Mouse (Mus musculus) midbrain, embryonic 16.5 days (tissue): ENCODE data around the gene Ppp4r2. TPM values are rescaled to one million over a fixed set of nuclear protein-coding genes. Genes with fewer than 3 reads are reported as not detected.

ENCODE experiments used
- ATAC-seq: fragments of 200-750 bp; cut with Nextera tagmentation; 2 replicates; pipeline ENCODE4 v1.8.0; 2017; ENCODE audit warnings: moderate TSS enrichment
- H3K27ac ChIP-seq: fragments of 300-500 bp; sonication (generic); 2 replicates; pipeline ENCODE4 v1.5.1; 2014; ENCODE audit warnings: mild to moderate bottlenecking, low read length, mixed read lengths
- H3K27me3 ChIP-seq: fragments of 300-500 bp; sonication (generic); 2 replicates; pipeline ENCODE4 v1.6.1; 2014; ENCODE audit warnings: low read depth, low read length, mixed read lengths; ENCODE audit not compliant: control insufficient read depth, insufficient read depth
- H3K36me3 ChIP-seq: fragments of 300-500 bp; sonication (generic); 2 replicates; pipeline ENCODE4 v1.6.1; 2014; ENCODE audit warnings: mild to moderate bottlenecking, low read length, moderate library complexity, mixed read lengths; ENCODE audit not compliant: control insufficient read depth, insufficient read depth
- H3K4me1 ChIP-seq: fragments of 300-500 bp; sonication (generic); 2 replicates; pipeline ENCODE4 v1.6.1; 2014; ENCODE audit warnings: mild to moderate bottlenecking, low read length, mixed read lengths; ENCODE audit not compliant: control insufficient read depth, insufficient read depth
- H3K4me2 ChIP-seq: fragments of 300-500 bp; sonication (generic); 2 replicates; pipeline ENCODE4 v1.6.1; 2014; ENCODE audit warnings: mild to moderate bottlenecking, low read length, mixed read lengths
- H3K4me3 ChIP-seq: fragments of 300-500 bp; sonication (generic); 2 replicates; pipeline ENCODE4 v1.5.1; 2014; ENCODE audit warnings: low read depth, mild to moderate bottlenecking, low read length, moderate library complexity, mixed read lengths
- H3K9ac ChIP-seq: fragments of 300-500 bp; sonication (generic); 2 replicates; pipeline ENCODE4 v1.6.1; 2014; ENCODE audit warnings: low read depth, low read length, mixed read lengths
- H3K9me3 ChIP-seq: fragments of 300-500 bp; sonication (generic); replicated peaks from 2 replicates; pipeline ENCODE4 v1.6.1; 2014; ENCODE audit warnings: mild to moderate bottlenecking, low read length, mixed read lengths; ENCODE audit not compliant: control insufficient read depth, poor library complexity, severe bottlenecking
- WGBS: fragments of 180-500 bp; shearing (Covaris S2); extraction: QIAGEN DNeasy Blood & Tissue Kit; methylation state at CpG from one replicate; pipeline ENCODE4 v1.1.7; 2014; 5-methylcytosine and 5-hydroxymethylcytosine counted together
- polyA plus RNA-seq: library from polyadenylated mRNA; unstranded; fragments of >200 nt; fragmentation: Nextera tagmentation; extraction: Ambion mirVana; gene quantifications from 2 replicates; pipeline ENCODE4 v1.2.1, GENCODE M21; 2015

Ppp4r2 gene
- polyA plus RNA-seq, 1 experiment from 2014 or later = 16.2 TPM

DNA sequence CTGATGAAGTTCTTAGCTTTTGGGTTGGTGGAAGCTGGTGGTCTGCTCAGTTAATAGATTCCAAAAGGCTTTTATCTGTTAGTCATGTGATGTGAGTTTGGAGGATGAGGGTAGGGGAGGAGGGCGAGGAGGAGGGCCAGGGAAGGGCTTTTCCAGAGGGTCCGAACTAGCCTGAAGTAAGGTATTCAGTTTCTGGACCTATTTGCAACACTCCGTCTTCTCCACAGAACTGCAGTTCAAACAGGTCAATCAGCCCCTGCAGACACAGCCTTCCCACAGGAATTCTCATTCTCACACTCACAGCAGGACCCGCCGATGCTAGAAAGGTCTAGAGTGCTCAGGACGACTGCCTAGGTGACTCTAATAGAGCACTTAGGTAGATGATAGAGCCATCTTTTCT lies 39.8 kb downstream of the Ppp4r2 start:
- Histone ChIP-seq H3K27ac (no peak overlapping the region), H3K4me3 (no peak overlapping the region)

DNA sequence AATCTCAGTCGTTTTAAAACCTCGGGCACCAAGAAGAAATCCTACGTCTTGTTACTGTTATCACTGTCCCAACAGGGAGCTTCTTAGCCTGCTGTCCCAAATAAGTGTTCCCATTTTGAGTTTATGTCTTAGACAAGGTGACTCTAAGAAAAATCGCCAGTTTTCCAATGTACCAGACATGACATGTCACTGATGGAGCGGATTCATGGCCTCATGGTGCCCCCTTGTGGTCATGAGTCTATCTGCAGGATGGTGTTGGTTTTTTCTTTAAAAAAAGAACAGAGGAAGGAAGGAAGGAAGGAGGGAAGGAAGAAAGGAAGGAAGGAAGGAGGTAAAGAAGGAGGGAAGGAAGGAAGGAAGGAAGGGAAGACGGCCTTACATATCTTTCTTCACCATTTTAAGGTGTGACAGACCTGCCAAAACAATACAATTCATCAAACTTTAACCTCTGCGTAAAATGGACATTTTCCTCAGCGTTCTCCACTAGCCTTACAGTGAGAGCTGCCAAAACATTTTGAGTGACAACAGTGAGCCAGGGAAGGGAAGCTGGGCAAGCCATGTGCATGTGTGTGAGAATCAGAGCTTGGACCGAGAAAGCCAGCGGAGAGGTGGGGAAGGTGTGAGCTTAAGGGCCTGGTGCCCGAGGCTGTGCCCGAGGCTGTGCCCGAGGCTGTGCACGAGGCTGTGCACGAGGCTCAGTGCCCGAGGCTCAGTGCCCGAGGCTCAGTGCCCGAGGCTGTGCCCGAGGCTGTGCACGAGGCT lies 42.6 kb downstream of the Ppp4r2 start:
- WGBS = 70% methylated on average over 16 of the region's 20 CpGs
- no peak overlapping the region for H3K27ac ChIP-seq
- 0 out of 2 replicates have a peak, but pooled peaks have one; percentile 55 for ATAC-seq
- H3K36me3 ChIP-seq = no peaks in the 10 kb centered on the region
- H3K4me1 ChIP-seq = no peaks in the 10 kb centered on the region
- no peak overlapping the region for H3K9ac ChIP-seq
- no peak overlapping the region for H3K4me3 ChIP-seq
- no peaks in the 10 kb centered on the region for H3K27me3 ChIP-seq
- no peaks in the 10 kb centered on the region for H3K9me3 ChIP-seq
- no peak overlapping the region for H3K4me2 ChIP-seq

More for the DNA sequence above, 39.8 kb downstream of the Ppp4r2 start:
- Histone ChIP-seq H3K27me3 (no peaks in the 10 kb centered on the region), H3K4me1 (no peaks in the 10 kb centered on the region), H3K36me3 (no peaks in the 10 kb centered on the region), H3K9me3 (no peaks in the 10 kb centered on the region), H3K4me2 (no peak overlapping the region), H3K9ac (no peak overlapping the region)
- ATAC-seq = no peak
- WGBS = 69% methylated on average over 6 of the region's 6 CpGs

DNA sequence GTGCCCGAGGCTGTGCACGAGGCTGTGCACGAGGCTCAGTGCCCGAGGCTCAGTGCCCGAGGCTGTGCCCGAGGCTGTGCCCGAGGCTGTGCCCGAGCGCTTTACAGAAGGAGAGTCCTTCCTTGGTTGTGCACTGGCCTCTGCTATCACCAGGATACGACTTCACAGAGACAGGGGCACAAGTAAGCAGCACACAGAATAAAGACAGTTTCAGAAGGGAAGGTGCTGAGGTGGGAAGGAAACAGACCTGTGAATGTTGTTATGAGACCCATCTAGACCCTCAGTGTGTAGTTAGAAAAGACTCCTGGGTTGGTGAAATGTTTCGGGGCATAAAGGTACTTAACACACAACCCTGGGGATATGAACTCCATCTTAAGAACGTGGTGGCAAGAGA lies 43.2 kb downstream of the Ppp4r2 start:
- 85% methylated on average over 9 of the region's 12 CpGs for WGBS

DNA sequence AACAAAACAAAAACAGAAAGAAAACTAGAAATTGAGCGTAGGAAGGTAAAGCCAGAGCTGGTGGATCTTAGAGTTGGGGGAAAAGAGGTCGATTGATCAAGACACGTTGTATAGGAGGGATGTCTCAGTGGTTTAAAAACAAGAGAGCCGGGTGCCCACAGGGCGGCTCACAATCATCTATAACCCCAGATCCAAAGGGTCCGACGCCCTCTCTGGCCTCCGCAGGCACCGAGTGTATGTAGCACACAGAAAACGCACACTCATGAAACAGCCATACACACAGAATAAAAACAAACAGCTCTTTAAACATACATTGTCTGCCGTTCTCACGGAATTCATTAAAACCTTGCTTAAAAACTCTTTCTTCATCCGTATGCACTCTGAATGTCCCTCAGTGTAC lies 45.1 kb downstream of the Ppp4r2 start:
- H3K27ac ChIP-seq = no peak overlapping the region
- no peak for ATAC-seq
- H3K4me1 ChIP-seq = no peaks in the 10 kb centered on the region
- 86% methylated on average over 13 of the region's 13 CpGs for WGBS
- no peaks in the 10 kb centered on the region for H3K9me3 ChIP-seq
- H3K4me2 ChIP-seq = no peak overlapping the region
- H3K27me3 ChIP-seq = no peaks in the 10 kb centered on the region
- no peak overlapping the region for H3K9ac ChIP-seq
- H3K36me3 ChIP-seq = no peaks in the 10 kb centered on the region
- H3K4me3 ChIP-seq = no peak overlapping the region

More for the DNA sequence above, 43.2 kb downstream of the Ppp4r2 start:
- H3K27me3 ChIP-seq = no peaks in the 10 kb centered on the region
- ATAC-seq = no peak
- no peak overlapping the region for H3K27ac ChIP-seq
- H3K9me3 ChIP-seq = no peaks in the 10 kb centered on the region
- H3K4me1 ChIP-seq = no peaks in the 10 kb centered on the region
- no peak overlapping the region for H3K4me3 ChIP-seq
- H3K36me3 ChIP-seq = no peaks in the 10 kb centered on the region
- H3K4me2 ChIP-seq = no peak overlapping the region
- no peak overlapping the region for H3K9ac ChIP-seq

DNA sequence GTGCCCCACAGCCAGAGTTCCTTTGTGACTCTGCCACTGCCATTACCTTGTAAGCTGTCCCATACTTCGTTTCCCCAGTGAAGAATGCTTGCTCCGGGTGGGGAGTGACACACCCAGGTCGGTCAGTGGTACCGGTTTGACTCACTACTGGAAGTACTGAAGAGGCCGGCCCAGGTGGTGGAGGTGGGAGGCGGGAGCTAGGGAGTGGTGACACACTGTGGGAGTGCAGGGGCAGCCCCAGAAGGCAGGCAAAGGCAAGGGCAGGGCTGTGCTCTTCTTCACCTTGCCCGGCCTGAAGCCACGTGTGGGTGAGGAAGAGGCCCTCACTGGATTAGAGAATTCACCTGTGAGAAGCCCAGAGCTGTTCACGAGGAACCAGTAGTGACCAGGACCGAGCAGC lies 46.2 kb downstream of the Ppp4r2 start:
- ATAC-seq = no peak
- 58% methylated on average over 10 of the region's 10 CpGs for WGBS
- H3K27me3 ChIP-seq = no peaks in the 10 kb centered on the region

DNA sequence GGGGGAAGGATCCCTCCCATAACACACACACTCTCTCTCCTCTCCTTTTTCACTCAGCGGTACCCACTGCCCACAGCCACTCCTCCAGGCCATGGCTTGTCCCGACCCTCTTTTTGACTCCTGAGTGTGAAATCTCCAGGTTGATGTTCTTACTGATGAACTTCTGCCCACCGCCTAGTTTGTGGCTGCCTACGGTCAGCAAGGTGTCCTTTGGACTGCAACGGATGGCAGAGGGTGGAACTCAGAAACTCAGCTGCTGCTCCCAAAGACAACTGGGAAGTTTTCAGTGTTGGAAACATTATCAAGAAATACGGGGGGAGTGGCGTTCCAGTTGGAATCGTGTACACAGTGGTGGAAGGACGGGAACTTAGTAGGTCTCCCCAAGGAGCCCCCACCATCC lies 48.2 kb downstream of the Ppp4r2 start:
- H3K9me3 ChIP-seq = no peaks in the 10 kb centered on the region

More for the DNA sequence above, 46.2 kb downstream of the Ppp4r2 start:
- Histone ChIP-seq H3K9me3 (no peaks in the 10 kb centered on the region), H3K27ac (no peak overlapping the region), H3K4me2 (no peak overlapping the region), H3K4me3 (no peak overlapping the region), H3K36me3 (no peaks in the 10 kb centered on the region), H3K9ac (no peak overlapping the region), H3K4me1 (no peaks in the 10 kb centered on the region)

DNA sequence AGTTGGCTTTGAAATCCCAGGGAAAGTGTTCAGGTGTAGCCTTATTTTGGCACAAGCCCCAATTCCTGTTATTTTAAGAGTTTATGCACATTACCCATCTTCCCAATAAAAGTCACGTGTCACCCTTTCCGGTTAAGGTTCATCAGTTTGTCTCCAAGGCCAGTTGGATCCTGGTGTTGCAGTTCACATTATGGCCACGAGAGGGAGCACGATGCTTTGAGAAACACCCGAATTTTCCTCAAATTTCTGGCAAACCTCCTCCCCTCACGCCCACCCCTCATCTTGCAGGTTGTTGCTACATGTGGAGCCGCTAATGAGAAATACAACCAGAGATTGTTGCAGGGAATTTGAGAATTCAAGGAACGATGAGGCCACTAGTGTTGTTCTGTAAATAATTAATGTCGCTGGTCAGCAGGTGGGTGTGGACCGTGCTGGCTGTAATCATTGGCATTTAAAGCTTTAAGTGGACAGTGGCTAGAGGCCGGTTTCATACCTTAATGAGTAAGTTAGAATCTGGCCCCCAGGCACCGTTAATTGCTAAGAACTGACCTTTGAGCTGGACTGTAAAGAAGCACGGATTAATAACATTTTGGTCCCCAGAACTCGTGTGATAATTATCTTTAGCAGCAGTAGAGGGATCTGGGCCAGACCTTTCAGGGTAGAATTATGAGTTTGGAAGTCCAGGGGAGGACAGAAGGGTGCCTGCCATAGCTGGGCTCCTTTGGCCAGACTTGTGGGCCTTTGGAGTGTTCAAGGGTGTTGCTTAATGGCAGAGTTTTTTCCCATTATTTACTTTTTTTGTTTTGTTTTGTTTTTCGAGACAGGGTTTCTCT lies 49.2 kb downstream of the Ppp4r2 start:
- WGBS = 20% methylated on average over 15 of the region's 15 CpGs
- no peak for ATAC-seq
- Histone ChIP-seq H3K36me3 (no peaks in the 10 kb centered on the region), H3K9ac (0 out of 2 replicates have a peak overlapping the region, but pooled peaks have one; percentile 18), H3K4me3 (peak overlapping the region; percentile 17; the same call in 1 of the 2 replicates), H3K27ac (no peak overlapping the region), H3K27me3 (no peaks in the 10 kb centered on the region), H3K4me2 (peak overlapping the region; percentile 54), H3K4me1 (no peaks in the 10 kb centered on the region), H3K9me3 (no peaks in the 10 kb centered on the region)

More for the DNA sequence above, 48.2 kb downstream of the Ppp4r2 start:
- H3K36me3 ChIP-seq = no peaks in the 10 kb centered on the region
- no peak overlapping the region for H3K4me2 ChIP-seq
- H3K27ac ChIP-seq = no peak overlapping the region
- no peaks in the 10 kb centered on the region for H3K4me1 ChIP-seq
- no peak overlapping the region for H3K9ac ChIP-seq
- no peak overlapping the region for H3K4me3 ChIP-seq
- no peaks in the 10 kb centered on the region for H3K27me3 ChIP-seq
- ATAC-seq = no peak
- 84% methylated on average over 9 of the region's 9 CpGs for WGBS

DNA sequence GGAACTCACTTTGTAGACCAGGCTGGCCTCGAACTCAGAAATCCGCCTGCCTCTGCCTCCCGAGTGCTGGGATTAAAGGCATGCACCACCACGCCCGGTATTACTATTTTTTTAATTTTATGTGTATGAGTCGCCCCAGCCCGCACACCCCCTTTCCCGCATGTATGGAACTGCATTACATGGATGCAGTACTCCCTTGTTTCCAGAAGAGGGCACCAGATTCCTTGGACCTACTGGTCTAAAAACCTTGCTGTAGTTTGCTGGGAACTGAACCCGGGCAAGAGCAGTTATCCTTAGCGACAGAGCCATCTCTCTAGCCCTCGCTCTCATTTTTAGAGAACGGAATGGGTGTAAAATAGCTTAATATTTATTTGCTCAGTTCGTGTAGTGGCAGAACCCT lies 49.8 kb downstream of the Ppp4r2 start:
- ATAC-seq = no peak
- Histone ChIP-seq H3K27ac (no peak overlapping the region), H3K4me2 (no peak overlapping the region), H3K27me3 (no peaks in the 10 kb centered on the region), H3K9ac (no peak overlapping the region), H3K9me3 (no peaks in the 10 kb centered on the region), H3K4me3 (no peak overlapping the region), H3K36me3 (no peaks in the 10 kb centered on the region), H3K4me1 (no peaks in the 10 kb centered on the region)
- WGBS = 48% methylated on average over 13 of the region's 13 CpGs
